Mouse (Mus musculus) spleen, adult 2 months (tissue): ENCODE measurements around the gene Tmem218. TPM values are rescaled to one million over a fixed set of nuclear protein-coding genes. Genes with fewer than 3 reads are reported as not detected.

Experiments
- DNase-seq, 2 experiments: peaks; one replicate each; pipeline versions ENCODE4 v3.0.0 to v3.0.0-alpha.2; 2012 to 2021; ENCODE audit warnings: low spot score in 2 of 2, low read depth in 1 of 2
- H3K27ac ChIP-seq: fragments of 200-500 bp; 2 replicates; pipeline ENCODE4 v1.5.1; 2012; ENCODE audit warnings: low read length, inconsistent platforms; ENCODE audit not compliant: insufficient read depth
- H3K27me3 ChIP-seq: fragments of 200-500 bp; 2 replicates; pipeline ENCODE4 v1.6.1; 2012; ENCODE audit warnings: mild to moderate bottlenecking, moderate library complexity, low read length, inconsistent platforms; ENCODE audit not compliant: control insufficient read depth, insufficient read depth
- H3K36me3 ChIP-seq: fragments of 200-500 bp; 2 replicates; pipeline ENCODE4 v1.6.1; 2012; ENCODE audit warnings: mild to moderate bottlenecking, low read length, inconsistent platforms; ENCODE audit not compliant: control insufficient read depth, insufficient read depth
- H3K4me1 ChIP-seq: fragments of 200-500 bp; 2 replicates; pipeline ENCODE4 v1.6.1; 2011; ENCODE audit warnings: inconsistent platforms; ENCODE audit not compliant: control insufficient read depth, insufficient read depth, insufficient read length
- H3K4me3 ChIP-seq: fragments of 200-500 bp; 2 replicates; pipeline ENCODE4 v1.5.1; 2011; ENCODE audit warnings: mild to moderate bottlenecking, inconsistent platforms; ENCODE audit not compliant: insufficient read depth, insufficient read length; ENCODE audit errors: extremely low read depth
- CTCF ChIP-seq: fragments of 200-500 bp; IDR thresholded peaks from 2 replicates; pipeline ENCODE4 v1.5.1; 2011; ENCODE audit warnings: mild to moderate bottlenecking, inconsistent platforms; ENCODE audit not compliant: insufficient read depth, insufficient read length, insufficient replicate concordance; ENCODE audit errors: extremely low read depth
- POLR2A ChIP-seq: fragments of 200-500 bp; IDR thresholded peaks from 2 replicates; pipeline ENCODE4 v1.6.1; 2011; ENCODE audit warnings: low read depth, low read length, inconsistent platforms
- WGBS: fragments of 180-500 bp; shearing (Covaris S2); methylation state at CpG from one replicate; pipeline ENCODE4 v1.1.7; 2018; 5-methylcytosine and 5-hydroxymethylcytosine counted together
- polyA plus RNA-seq: library from polyadenylated mRNA; depleted of rRNA; stranded (reverse); fragments of >200 nt; gene quantifications from 2 replicates; pipeline ENCODE4 v1.2.3, GENCODE M21; 2012

Gene Tmem218
- polyA plus RNA-seq, 1 experiment: 0.65 TPM

DNA sequence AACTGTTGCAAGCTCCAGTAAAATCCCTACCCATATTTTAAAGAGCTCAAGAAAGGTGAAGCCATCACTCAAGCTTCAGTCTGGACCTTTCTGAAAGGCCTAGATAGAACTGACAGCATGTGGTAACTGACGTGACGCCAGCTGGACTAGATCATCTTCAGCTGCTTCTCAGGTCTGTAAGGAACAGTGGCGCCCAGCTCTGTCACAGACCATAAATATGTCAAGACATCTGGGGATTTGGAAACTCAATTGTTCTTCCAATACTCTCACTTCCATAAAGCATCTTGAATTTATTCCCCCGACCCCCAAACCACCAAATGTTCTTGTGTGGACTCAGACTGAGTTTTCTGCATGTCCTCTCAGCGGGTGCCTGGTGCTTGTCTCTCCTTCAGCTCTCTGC lies 7.6 kb upstream of the Tmem218 start:
- DNase-seq: no peak
- Histone ChIP-seq H3K4me3 (no peak overlapping the region), H3K27ac (no peak overlapping the region), H3K36me3 (no peaks in the 10 kb centered on the region), H3K4me1 (no peaks in the 10 kb centered on the region), H3K27me3 (no peaks in the 10 kb centered on the region)
- TF ChIP-seq POLR2A (no peak), CTCF (no peak)
- 83% methylated on average over 5 of the region's 5 CpGs for WGBS

DNA sequence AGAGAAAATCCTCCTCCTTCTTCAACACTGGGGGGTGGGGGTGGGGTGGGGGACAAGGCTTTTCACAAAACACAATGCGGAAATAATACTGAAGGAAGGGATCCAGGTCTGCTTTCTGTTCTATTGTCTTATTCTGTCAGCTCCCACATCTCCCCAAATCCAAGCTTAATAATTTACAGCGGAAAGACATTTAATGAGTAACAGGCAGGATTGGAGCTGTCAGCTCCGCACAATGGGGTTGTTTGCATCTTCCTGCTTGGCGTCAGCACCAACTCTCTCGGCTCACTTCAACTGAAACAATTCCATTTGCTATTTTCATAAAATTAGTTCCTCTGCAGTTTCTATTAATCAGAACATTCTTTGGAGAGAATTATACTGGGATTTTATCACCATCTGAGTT lies 4.1 kb upstream of the Tmem218 start:
- Histone ChIP-seq H3K4me1 (peaks cover 2% of the 10 kb centered on the region; the same call in 1 of the 2 replicates), H3K36me3 (no peaks in the 10 kb centered on the region), H3K4me3 (no peak overlapping the region), H3K27me3 (no peaks in the 10 kb centered on the region), H3K27ac (no peak overlapping the region)
- no peak for DNase-seq
- WGBS: 90% methylated on average over 5 of the region's 5 CpGs
- TF ChIP-seq CTCF: no peak
- no peak for TF ChIP-seq POLR2A

DNA sequence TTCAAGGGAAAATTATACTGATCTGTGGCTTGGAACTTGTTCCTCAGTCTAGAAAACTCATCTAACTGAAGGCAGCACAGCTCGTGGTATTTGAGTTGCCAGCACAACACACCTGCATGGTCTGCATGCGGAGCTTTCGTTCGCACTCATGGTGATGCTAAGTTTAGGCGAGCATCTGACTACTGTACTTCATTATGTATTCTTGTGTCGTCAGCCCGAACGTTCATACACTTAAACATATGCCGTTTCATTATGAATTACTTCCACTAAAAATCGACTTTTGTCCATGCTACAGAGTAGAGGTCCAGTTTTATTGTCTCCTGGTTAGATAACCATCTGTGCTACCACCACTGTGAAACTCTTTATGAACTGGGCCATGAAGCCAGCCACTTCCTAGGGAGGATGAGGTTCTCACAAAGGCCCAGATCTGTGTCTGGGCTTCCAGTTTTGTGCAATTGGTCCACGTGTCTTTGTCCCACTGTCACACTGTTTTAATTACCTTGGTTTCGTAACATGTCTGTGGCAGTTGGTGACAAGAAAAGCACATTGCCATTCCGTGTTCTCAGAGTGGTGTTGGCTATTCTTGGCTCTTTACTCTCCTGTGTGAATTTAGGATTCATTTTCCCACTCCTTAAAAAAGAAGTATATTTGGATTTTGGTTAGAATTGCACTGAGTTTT lies 5.2 kb downstream of the Tmem218 start:
- TF ChIP-seq CTCF (no peak), POLR2A (no peak)
- WGBS: 81% methylated on average over 13 of the region's 13 CpGs

DNA sequence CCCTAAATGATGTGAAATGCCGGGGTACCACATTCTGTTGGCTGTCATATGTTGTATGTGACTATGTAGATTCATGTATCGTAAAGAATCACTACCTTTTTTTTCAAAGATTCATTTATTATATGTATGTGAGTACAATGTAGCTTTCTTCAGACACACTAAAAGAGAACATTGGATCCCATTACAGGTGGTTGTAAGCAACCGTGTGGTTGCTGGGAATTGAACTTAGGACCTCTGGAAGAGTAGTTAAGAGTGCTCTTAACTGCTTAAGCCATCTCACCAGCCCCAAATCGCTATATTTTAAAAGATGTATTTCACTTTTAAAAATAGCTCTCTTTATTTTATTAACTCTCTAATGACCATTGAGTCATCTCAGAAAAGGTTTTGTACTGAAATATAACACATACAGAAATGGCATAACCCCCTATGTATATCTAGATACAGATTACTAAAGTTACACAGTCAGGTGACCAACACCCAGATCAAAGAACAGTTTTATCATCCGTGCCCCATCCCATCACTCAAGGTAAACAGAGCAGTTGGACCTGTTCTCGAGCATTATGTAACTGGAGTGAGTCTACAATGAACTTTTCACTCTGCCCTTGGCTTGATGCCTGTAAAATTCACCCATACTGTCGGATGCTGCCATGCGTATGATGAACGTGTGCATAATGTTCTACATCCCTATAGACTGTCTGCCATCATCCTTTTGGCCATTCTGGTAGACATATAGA lies 6.5 kb downstream of the Tmem218 start:
- 87% methylated on average over 9 of the region's 9 CpGs for WGBS
- H3K4me1 ChIP-seq: no peaks in the 10 kb centered on the region
- TF ChIP-seq POLR2A: no peak
- no peak for TF ChIP-seq CTCF
- H3K4me3 ChIP-seq: no peak overlapping the region
- DNase-seq: no peak
- no peaks in the 10 kb centered on the region for H3K27me3 ChIP-seq
- no peak overlapping the region for H3K27ac ChIP-seq
- H3K36me3 ChIP-seq: no peaks in the 10 kb centered on the region

More for the DNA sequence above, 5.2 kb downstream of the Tmem218 start:
- H3K4me1 ChIP-seq: no peaks in the 10 kb centered on the region; the same call in 1 of the 2 replicates
- no peaks in the 10 kb centered on the region for H3K27me3 ChIP-seq
- no peak overlapping the region for H3K27ac ChIP-seq
- H3K4me3 ChIP-seq: no peak overlapping the region
- no peaks in the 10 kb centered on the region for H3K36me3 ChIP-seq
- no peak for DNase-seq

DNA sequence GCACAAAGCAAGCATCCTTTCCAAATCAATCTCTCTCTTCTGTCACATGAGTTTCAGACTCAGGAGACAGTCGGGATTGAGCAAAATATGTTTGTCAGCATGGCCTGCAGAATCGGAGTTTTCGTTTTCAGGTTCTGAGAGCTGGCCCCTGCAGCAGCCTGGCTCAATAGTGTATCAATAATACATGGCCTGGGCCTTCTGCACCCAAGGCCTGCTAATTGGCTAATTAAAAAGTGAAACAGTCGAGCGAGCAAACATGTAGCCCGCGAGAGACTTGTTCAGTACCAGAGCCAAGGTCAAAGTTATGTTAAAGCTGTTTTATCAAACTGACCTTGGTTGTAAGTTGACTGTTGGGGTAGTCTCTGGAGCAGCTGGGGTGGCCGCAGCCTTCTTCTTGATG lies 12.7 kb downstream of the Tmem218 start:
- H3K4me1 ChIP-seq: no peaks in the 10 kb centered on the region
- H3K4me3 ChIP-seq: no peak overlapping the region
- no peak for DNase-seq
- TF ChIP-seq CTCF (no peak), POLR2A (no peak)
- no peak overlapping the region for H3K27ac ChIP-seq
- 92% methylated on average over 8 of the region's 8 CpGs for WGBS
- no peaks in the 10 kb centered on the region for H3K27me3 ChIP-seq
- no peaks in the 10 kb centered on the region for H3K36me3 ChIP-seq

DNA sequence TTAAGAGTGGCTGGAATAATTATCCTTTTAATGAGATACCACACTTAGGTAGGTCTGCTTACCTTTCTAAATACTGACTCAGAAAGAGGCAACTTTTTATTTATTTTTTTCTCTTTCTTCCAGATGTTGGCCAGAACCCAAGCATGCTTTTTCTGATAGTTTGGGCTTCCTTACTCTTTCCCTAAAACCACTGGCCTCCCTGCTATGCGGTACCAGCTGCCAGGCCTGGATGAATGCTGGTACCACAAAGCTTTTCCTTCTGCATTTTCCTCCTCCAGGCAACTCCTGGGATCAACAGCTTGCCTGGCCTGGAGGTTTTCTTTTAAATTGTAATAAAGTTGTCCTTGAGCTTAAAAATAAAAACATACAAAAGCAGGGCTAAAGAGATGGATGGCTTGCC lies 17.6 kb downstream of the Tmem218 start:
- no peak for DNase-seq
- WGBS: 90% methylated on average over 1 of the region's 1 CpGs
- no peak for TF ChIP-seq CTCF
- no peak for TF ChIP-seq POLR2A
- no peaks in the 10 kb centered on the region for H3K27me3 ChIP-seq
- no peak overlapping the region for H3K27ac ChIP-seq
- peaks cover 6% of the 10 kb centered on the region for H3K4me1 ChIP-seq
- H3K36me3 ChIP-seq: no peaks in the 10 kb centered on the region
- H3K4me3 ChIP-seq: no peak overlapping the region

DNA sequence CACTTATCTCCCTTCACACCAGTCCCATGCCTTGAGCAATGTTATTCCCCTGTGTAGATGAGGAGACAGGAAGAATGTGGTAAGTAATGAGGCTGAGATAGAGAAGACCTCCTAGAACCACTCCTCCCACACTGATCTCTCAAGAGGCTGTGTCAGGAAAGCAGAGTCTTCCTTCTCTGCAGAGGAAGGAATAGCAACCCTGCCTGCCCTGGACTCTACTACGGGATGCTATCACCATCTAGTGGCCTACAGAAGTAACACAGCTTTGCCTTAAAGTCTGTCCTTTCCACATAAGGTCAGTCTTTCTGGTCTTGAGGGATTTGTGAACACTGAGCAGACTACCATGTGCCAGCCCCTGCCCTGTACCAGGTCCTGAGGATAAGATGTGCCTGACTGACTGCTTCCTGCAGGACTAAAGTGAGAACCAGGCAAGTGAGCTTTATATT lies 21.9 kb downstream of the Tmem218 start:
- peak in 1 of 2 experiments; percentile 47 for DNase-seq
- TF ChIP-seq CTCF (peak; percentile 81; the same call in 1 of the 2 replicates), POLR2A (no peak)
- Histone ChIP-seq H3K4me3 (no peak overlapping the region), H3K4me1 (peaks cover 20% of the 10 kb centered on the region), H3K36me3 (peaks cover 2% of the 10 kb centered on the region), H3K27ac (peak overlapping the region; percentile 78), H3K27me3 (no peaks in the 10 kb centered on the region)
- WGBS: 4% methylated on average over 1 of the region's 1 CpGs
